Mouse (Mus musculus): ENCODE data around the gene Myo18a. TPM values are rescaled to one million over a fixed set of nuclear protein-coding genes. Genes with fewer than 3 reads are reported as not detected.

Gene Myo18a
- total and polyA plus RNA-seq, 2 experiments from 2014 or later, result 82.5 to 218 TPM

- Histone ChIP-seq H3K4me2 (ENCODE audit: low read depth, low read length) (no peak overlapping the region), H3K27ac (ENCODE audit: low read depth) (no peak overlapping the region), H3K9me3 (replicated peaks; ENCODE audit: control insufficient read depth, low read length) (no peaks in the 10 kb centered on the region), H3K36me3 (replicated peaks; ENCODE audit: control insufficient read depth, insufficient read depth, low read length) (no peaks in the 10 kb centered on the region), H3K27me3 (ENCODE audit: control insufficient read depth, insufficient read depth, low read length) (no peaks in the 10 kb centered on the region), H3K4me3 (ENCODE audit: low read depth, low read length) (no peak overlapping the region), H3K4me1 (ENCODE audit: control insufficient read depth, insufficient read depth) (peaks cover 27% of the 10 kb centered on the region), H3K9ac (replicated peaks; ENCODE audit: low read depth, low read length) (no peak overlapping the region)
- no peak for ATAC-seq (ENCODE audit: insufficient read depth, low read depth)
- DNase-seq (ENCODE audit: low spot score), result no peak
- 24% methylated on average over 1 of the region's 2 CpGs for WGBS
- TF ChIP-seq EP300 (IDR thresholded peaks at IDR 0.05; ENCODE audit: low read depth) (no peak), CTCF (IDR thresholded peaks at IDR 0.05; ENCODE audit: low read depth) (no peak)
Observed at GRCm38 (mm10) chr11:77889484-77889883, 126.4 kb downstream of the Myo18a start.

DNA sequence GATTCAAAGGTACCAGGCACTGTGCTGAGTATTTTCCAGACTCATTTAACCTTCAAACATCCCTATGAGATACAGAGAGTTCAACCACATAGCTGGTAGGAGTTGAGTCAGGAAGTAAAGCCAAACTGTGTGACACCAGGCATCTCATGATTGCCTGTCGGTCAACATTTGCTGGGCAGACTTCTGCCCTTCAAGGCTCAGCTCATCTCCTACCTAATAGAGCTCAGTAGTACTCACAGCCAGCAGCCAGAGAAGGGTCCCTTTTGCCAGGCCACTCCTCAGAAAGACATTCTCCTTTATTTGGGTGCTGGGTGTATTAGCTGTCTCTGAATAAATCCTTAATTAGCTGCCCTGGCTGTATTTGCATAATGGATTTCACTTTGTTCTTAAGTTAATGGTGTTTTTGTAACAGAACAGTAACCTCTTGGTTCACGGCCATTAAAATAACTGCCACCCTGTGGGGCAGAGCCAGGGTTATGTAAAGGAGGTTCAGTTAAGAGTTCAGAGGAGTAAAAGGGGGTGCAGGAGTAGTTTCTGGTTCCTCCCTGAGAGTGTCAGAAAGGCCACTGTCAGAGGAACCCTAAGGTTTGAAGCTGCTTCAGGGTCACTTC is 127.7 kb downstream of the Myo18a start:
- no peak for ATAC-seq (ENCODE audit: insufficient read depth, low read depth)
- Histone ChIP-seq H3K9me3 (replicated peaks; ENCODE audit: control insufficient read depth, low read length) (no peaks in the 10 kb centered on the region), H3K4me3 (ENCODE audit: low read depth, low read length) (no peak overlapping the region), H3K4me2 (ENCODE audit: low read depth, low read length) (no peak overlapping the region), H3K27ac (ENCODE audit: low read depth) (no peak overlapping the region), H3K9ac (replicated peaks; ENCODE audit: low read depth, low read length) (no peak overlapping the region), H3K4me1 (ENCODE audit: control insufficient read depth, insufficient read depth) (peaks cover 19% of the 10 kb centered on the region), H3K36me3 (replicated peaks; ENCODE audit: control insufficient read depth, insufficient read depth, low read length) (no peaks in the 10 kb centered on the region), H3K27me3 (ENCODE audit: control insufficient read depth, insufficient read depth, low read length) (no peaks in the 10 kb centered on the region)
- 78% methylated on average over 2 of the region's 2 CpGs for WGBS
- no peak for DNase-seq (ENCODE audit: low spot score)
- TF ChIP-seq EP300 (IDR thresholded peaks at IDR 0.05; ENCODE audit: low read depth) (no peak), CTCF (IDR thresholded peaks at IDR 0.05; ENCODE audit: low read depth) (no peak)

DNA sequence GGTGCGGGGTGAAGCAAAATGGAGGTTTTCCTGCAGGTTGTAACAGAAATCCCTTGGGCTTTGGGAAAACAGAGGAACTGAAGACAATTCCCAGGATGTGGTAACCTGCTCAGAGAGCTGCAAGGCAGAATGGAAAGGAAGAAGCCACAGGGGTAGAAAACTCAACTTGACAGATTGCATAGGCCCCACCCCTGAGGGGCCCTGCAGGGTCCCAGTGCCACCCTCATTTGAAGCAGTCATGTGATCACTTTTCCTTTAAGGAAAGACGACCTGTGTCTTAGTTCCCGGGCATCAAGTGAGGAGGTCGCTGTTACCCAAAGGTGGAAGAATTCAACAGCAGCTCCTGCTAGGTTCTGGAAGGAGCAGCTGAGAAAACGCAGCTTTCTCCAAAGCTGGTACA is 129.8 kb downstream of the Myo18a start:
- Histone ChIP-seq H3K27me3 (ENCODE audit: control insufficient read depth, insufficient read depth, low read length) (no peaks in the 10 kb centered on the region), H3K9ac (replicated peaks; ENCODE audit: low read depth, low read length) (no peak overlapping the region), H3K4me2 (ENCODE audit: low read depth, low read length) (no peak overlapping the region), H3K4me3 (ENCODE audit: low read depth, low read length) (no peak overlapping the region), H3K4me1 (ENCODE audit: control insufficient read depth, insufficient read depth) (peaks cover 12% of the 10 kb centered on the region), H3K36me3 (replicated peaks; ENCODE audit: control insufficient read depth, insufficient read depth, low read length) (no peaks in the 10 kb centered on the region), H3K9me3 (replicated peaks; ENCODE audit: control insufficient read depth, low read length) (no peaks in the 10 kb centered on the region), H3K27ac (ENCODE audit: low read depth) (no peak overlapping the region)
- DNase-seq (ENCODE audit: low spot score) (no peak), ATAC-seq (ENCODE audit: insufficient read depth, low read depth) (no peak)
- 31% methylated on average over 5 of the region's 5 CpGs for WGBS
- TF ChIP-seq CTCF (IDR thresholded peaks at IDR 0.05; ENCODE audit: low read depth), result no peak
- TF ChIP-seq EP300 (IDR thresholded peaks at IDR 0.05; ENCODE audit: low read depth), result no peak

GRCm38 (mm10) chr11:77893283-77893682 is 130.2 kb downstream of the Myo18a start:
- peak overlapping the region; percentile 70 for H3K27ac ChIP-seq (ENCODE audit: low read depth)
- no peaks in the 10 kb centered on the region for H3K36me3 ChIP-seq (replicated peaks; ENCODE audit: control insufficient read depth, insufficient read depth, low read length)
- no peaks in the 10 kb centered on the region for H3K27me3 ChIP-seq (ENCODE audit: control insufficient read depth, insufficient read depth, low read length)
- 54% methylated on average over 6 of the region's 6 CpGs for WGBS
- H3K4me2 ChIP-seq (ENCODE audit: low read depth, low read length), result no peak overlapping the region; the same call in 1 of the 2 replicates
- peaks cover 12% of the 10 kb centered on the region for H3K4me1 ChIP-seq (ENCODE audit: control insufficient read depth, insufficient read depth)
- DNase-seq (ENCODE audit: low spot score) (no peak), ATAC-seq (ENCODE audit: insufficient read depth, low read depth) (no peak)
- H3K9me3 ChIP-seq (replicated peaks; ENCODE audit: control insufficient read depth, low read length), result no peaks in the 10 kb centered on the region
- H3K9ac ChIP-seq (replicated peaks; ENCODE audit: low read depth, low read length), result no peak overlapping the region
- TF ChIP-seq CTCF (IDR thresholded peaks at IDR 0.05; ENCODE audit: low read depth) (no peak), EP300 (IDR thresholded peaks at IDR 0.05; ENCODE audit: low read depth) (no peak)
- H3K4me3 ChIP-seq (ENCODE audit: low read depth, low read length), result no peak overlapping the region

GRCm38 (mm10) chr11:77893787-77894718 is 131.0 kb downstream of the Myo18a start, which contains the start of gene Pipox:
TSS of gene Pipox (minus strand) at chr11:77894096.
- TF ChIP-seq EP300 (IDR thresholded peaks at IDR 0.05; ENCODE audit: low read depth), result no peak
- peak; percentile 54 for TF ChIP-seq CTCF (IDR thresholded peaks at IDR 0.05; ENCODE audit: low read depth)
- DNase-seq (ENCODE audit: low spot score), result peak; percentile 64
- Histone ChIP-seq H3K9ac (replicated peaks; ENCODE audit: low read depth, low read length) (no peak within 1 kb of the TSS), H3K27ac (ENCODE audit: low read depth) (peak within 1 kb of the TSS; percentile 70), H3K9me3 (replicated peaks; ENCODE audit: control insufficient read depth, low read length) (no peaks in the 10 kb centered on the region), H3K27me3 (ENCODE audit: control insufficient read depth, insufficient read depth, low read length) (no peaks in the 10 kb centered on the region), H3K4me2 (ENCODE audit: low read depth, low read length) (peak within 1 kb of the TSS; percentile 16; the same call in 1 of the 2 replicates), H3K4me3 (ENCODE audit: low read depth, low read length) (no peak within 1 kb of the TSS), H3K4me1 (ENCODE audit: control insufficient read depth, insufficient read depth) (peaks cover 12% of the 10 kb centered on the region), H3K36me3 (replicated peaks; ENCODE audit: control insufficient read depth, insufficient read depth, low read length) (no peaks in the 10 kb centered on the region)
- ATAC-seq (ENCODE audit: insufficient read depth, low read depth), result peak; percentile 84
- 9% methylated on average over 11 of the region's 11 CpGs for WGBS

Measured in heart, postnatal 0 days (tissue).